Mouse (Mus musculus): ENCODE measurements around the gene Vmn1r3.
"Not testable (repeated sequence)": the region's sequence is repeated elsewhere in the genome, so short reads cannot be mapped to it uniquely, and the experiment has no call there.

The Vmn1r3 gene

DNA sequence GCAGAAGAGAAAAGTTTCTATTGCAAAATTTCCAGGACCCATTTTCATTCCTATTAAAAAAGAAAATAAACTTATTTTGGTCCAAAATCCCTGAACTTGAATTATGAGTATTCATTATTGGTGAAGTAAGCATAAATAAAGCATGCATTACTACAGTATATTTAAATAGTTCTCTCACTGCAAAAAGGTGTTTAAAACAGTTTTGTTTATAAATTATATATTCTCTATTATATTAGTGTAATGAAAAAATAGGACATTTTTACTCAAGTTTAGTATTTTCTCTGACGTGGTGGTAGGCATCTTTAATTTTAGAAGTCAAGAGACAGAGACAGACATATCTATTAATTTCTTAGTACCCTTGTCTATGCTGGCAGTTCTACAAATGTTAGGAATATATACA, at the start of gene Vmn1r3:
Vmn1r3 (minus strand) TSS at position 101 of the 400 bp plus-strand sequence.
- DNase-seq (ENCODE audit: low spot score), result not testable (repeated sequence)

DNA sequence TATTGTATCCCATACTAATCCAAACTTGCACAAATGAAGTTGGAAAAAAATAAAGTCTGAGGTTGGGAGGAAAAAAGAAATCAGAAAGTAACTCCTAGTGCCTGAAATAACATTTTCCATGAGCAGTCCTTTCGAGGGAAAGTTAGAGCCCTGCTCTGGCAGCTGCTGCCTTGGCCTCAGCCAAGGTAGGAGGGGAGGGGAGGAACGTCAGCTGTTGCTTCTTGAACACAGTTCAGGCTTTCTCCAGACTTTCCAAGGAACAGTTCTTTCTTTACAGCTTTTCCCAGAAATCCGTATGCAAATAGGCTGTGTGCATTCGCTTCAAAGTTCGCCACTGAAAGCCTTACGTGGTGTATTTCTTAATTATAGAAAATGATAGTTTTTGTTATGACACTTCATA, 46.9 kb upstream of the Vmn1r3 start:
- peak; percentile 52 for DNase-seq (ENCODE audit: low spot score)

DNA sequence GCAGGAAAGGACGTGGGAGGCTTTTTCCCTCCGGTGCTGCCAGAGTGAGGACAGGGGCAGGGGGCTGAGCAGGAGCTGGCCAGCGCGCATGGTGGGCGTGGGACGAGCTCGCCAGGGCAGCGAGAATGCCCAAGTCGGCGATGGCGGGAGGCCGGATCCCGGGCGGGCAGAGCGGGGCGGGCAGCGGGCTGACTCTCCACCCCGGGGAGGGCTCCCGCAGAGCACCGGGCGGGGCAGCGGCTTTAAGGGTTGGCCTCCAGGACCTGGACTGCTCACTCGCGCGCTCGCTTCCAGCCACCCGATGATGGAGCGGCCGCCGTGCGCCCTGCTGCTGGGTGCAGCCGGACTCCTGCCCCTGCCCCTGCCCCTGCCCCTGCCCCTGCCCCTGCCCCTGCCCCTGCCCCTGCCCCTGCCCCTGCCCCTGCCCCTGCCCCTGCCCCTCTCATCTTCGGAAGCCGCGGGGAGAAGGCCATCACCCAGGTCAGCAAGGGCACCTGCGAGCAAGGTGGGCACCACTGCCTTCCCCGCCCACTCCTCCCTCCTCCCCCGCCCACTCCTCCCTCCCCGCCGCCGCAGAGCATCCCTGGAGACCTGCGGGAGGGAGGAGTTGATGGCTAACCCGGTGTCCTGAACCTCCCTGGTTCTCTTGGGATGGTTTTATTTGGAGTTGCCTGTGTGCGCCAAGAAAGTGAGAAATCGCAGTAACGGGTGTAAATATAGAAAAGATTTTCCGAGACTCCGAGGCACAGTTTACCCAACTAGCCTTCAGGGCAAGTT, 45.9 kb upstream of the Vmn1r3 start:
- DNase-seq (ENCODE audit: low spot score), result peak; percentile 52

DNA sequence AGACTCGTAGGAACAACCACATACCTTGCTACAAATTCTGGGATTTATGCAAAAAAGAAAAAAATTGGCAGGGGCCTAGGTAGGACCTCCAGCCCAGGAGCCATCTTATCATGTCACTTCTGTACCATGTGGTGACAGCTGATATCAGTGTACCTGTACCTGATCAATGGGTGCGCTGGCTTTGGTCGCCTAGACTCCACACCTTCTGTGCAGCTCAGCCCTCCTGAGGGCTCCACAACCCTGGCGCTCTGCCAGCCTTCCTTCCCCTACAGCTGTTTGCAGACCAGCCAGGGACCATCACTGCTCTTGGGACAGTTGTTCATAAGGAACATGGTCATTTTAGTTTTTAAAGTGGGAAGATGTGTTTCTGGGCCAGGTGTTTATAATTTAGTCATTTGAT, 44.4 kb upstream of the Vmn1r3 start:
- DNase-seq (ENCODE audit: low spot score), result no peak

DNA sequence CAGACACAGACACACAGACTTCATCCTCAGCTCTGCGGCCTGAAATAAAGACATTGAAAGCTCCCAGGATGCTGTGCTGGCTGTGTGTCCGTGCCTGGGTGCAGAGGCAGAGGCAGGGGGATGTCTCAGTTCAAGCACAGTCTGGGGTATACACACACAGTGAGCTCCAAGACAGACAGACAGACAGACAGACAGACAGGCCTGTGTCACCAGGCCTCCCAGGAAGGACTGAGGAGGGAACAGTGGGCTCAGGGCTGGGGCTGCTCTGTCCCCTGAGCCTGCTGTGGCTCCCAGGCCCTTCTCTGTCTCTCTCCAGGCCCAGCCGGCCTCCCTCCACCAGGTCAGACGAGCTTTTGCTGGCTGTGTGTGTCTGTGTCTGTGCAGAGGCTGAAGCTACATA, 43.3 kb upstream of the Vmn1r3 start:
- no peak for DNase-seq (ENCODE audit: low spot score)

DNA sequence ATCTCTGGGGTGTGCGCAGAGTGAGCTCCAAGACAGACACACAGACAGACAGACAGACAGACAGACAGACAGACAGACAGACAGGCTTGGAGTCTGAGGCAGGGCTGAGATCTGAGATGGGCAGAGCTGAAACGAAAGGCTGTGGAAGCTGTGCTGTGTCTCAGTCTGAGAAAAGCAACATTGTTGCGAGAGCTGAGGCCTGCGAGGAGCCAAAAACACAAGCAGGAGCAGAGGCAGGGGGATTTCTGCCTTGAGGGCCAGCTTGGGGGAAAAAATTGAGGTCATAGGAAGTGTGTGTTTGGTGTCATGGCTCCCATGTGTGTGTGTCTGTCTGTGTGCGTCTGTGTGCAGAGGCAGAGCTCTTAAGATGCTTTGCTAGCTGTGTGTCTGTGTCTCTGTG, 42.6 kb upstream of the Vmn1r3 start:
- DNase-seq (ENCODE audit: low spot score), result no peak

DNA sequence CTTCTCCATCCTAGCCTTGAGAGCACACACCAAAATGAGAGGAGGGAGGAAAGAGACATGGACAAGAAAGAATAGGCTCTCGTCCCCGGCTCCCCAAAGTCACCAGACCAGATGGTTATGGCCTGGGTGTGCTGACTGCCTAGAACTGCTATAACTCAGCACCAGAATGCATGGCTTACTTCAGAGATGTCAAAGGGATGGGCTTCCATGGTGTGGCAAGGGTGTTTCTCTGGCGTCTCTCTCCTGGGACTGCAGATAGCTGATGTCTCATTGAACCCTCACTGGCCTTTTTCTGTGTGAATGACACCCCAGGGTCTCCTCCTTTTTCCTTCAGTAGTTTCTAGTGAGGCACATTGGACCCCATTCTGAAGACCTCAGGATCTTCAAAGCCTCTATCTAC, 41.3 kb upstream of the Vmn1r3 start:
- no peak for DNase-seq (ENCODE audit: low spot score)

DNA sequence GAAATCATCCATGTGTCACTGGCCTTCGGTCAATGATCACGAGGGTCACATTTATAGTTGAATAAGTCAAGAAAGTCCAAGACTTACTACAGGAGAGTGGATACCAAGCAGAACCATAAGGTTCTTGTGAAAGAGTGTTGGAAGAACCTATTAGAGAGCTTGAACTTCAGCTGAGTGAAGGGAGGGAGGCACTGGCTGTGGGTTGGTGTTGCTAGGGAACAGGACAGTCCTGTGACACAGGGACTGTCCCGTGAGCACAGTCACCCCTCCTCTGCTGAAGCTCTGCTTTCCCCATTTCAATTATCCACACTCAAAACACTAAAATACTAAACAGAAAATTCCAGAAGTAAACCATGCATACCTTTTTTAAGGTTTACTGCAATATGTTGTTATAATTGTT, 40.3 kb upstream of the Vmn1r3 start:
- not testable (repeated sequence) for DNase-seq (ENCODE audit: low spot score)

DNA sequence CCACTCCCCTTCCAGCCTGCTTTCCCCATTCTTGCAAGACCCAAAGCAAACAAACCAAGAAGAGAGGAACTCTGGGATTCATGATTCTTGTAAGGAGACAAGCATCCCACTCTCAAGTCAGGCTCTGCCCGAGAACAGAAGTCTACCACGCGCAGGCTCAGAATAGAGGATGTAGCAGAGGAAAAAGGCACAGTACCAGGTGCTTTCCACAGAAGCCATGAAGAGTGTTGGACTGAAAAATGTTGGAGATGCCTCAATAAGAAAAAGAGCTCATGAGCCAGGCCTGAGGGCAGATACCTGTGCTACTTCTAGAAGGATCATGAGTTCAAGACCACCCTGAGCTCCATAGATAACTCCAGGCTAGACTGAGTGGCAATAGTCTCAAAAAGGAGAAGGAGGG, 39.7 kb upstream of the Vmn1r3 start:
- DNase-seq (ENCODE audit: low spot score), result not testable (repeated sequence)

DNA sequence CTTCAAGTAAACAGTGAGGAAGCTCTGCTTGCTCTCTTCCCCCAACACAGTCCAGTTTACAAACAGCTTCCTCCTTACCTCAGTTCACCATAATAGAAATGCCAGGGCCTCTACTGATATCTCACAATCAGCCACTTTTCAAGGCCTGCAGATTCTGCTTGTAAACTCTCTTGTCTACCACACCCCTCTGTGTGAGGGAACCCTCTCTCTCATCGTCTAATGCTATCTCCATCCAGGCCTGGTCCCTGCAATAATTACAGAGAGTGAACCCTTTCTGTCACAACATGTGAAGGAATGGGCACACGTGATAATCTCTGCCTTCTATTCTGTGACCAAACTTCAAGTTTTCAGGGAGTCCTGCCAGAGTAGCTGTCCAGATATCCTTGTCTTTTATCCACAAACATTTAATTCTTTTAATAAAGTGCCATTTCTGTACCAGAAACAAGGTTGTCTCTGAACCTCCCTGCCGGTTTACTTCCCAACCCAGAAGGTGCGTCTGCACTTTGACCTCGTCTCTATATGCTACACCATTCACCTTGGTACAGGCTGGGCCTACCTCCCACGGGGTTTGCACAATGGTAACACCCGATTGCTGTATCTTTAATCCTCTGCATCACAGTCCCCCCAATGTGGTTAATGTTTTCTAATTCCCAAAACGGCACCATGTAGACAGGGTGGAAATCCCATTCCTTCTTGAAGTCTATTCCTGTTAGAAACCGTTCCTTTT, 38.5 kb upstream of the Vmn1r3 start:
- DNase-seq (ENCODE audit: low spot score), result not testable (repeated sequence)

DNA sequence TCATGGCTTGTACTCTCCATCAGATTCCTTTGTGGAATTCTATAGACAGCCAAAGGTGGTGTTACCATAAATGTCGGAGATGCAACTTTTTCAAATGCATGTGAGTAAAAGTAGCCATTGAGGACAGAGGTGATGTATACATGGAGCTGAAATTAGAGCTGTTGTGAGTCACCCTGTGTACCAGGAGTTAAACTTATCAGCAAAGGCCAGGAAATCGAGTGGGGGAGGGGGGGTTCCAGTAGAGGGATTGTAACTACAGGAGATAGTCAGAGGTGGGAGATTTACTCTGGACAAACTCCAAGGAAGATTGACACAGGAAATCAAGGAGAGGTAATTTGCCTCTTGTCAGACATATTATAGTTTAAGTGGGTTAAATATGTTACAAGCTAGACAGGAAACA, 31.2 kb upstream of the Vmn1r3 start:
- not testable (repeated sequence) for DNase-seq (ENCODE audit: low spot score)

DNA sequence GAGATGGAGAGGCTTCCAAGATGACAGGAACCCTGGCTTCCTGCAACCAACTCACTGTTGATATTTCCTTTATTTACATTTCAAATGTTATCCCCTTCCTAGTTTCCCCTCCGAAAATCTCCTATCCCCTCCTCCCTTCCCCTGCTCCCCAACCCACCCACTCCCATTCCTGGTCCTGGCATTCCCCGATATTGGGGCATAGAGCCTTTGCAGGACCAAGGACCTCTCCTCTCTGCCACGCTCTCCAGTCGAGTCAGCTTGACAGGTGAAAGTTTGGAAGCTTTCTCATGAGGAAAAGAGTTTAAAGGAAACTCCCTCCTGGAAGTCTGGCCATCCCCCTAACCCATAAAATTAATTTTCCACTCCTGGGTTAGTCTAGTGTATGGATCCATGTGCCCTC, 28.2 kb upstream of the Vmn1r3 start:
- not testable (repeated sequence) for DNase-seq (ENCODE audit: low spot score)

DNA sequence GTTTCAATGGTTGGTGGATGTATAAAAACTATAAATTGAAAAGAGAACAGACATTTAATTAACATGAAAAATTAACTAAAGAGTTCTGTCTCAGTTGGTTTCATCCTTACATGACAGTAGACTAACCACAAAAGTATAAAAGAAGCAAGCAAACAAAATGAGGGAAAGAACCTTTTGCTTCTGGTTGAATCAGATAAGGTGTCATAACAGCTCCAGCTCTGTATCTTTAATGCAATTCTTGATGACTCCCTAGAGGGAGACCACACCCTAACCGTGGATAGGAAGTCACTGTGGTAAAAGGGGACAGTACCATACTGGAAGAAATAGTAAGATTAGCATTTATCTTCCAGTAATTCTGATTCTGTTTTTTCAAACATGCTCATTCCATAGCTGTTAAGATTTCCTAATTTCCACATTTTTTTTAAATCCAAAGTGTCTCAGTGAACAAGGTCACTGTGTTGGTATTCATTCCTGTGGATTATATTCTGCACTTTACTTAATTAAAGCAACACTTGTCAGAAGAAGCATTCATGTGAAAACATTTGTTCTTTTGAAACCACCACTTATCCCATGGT, 24.6 kb upstream of the Vmn1r3 start:
- DNase-seq (ENCODE audit: low spot score), result not testable (repeated sequence)

DNA sequence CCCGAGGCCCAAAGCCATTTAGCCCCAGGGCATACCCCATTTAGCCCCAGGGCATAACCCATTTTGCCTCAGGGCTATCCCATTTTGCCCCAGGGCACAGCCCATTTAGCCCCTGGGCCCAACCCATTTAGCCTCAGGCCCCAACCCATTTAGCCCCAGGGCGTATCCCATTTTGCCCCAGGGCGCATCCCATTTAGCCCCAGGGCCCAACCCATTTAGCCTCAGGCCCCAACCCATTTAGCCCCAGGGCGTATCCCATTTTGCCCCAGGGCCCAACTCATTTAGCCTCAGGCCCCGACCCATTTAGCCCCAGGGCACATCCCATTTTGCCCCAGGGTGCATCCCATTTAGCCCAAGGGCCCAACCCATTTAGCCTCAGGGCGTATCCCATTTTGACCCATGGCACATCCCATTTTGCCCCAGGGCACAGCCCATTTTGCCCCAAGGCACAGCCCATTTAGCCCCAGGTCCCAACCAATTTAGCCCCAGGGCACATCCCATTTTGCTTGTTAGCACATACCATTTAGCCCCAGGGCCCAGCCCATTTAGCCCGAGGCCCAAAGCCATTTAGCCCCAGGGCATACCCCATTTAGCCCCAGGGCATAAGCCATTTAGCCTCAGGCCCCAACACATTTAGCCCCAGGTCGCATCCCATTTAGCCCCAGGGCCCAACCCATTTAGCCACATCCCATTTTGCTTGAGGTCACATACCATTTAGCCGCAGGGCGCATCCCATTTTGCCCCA, 8.2 kb downstream of the Vmn1r3 start:
- not testable (repeated sequence) for DNase-seq (ENCODE audit: low spot score)

DNA sequence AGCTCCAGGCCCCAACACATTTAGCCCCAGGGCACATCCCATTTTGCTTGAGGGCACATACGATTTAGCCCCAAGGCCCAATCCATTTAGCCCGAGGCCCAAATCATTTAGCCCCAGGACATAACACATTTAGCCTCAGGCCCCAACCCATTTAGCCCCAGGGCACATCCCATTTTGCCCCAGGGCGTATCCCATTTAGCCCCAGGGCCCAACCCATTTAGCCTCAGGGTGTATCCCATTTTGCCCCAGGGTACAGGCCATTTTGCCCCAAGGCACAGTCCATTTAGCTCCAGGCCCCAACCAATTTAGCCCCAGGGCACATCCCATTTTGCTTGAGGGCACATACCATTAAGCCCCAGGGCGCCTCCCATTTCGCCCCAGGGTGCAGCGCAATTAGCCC, 9.0 kb downstream of the Vmn1r3 start:
- not testable (repeated sequence) for DNase-seq (ENCODE audit: low spot score)

DNA sequence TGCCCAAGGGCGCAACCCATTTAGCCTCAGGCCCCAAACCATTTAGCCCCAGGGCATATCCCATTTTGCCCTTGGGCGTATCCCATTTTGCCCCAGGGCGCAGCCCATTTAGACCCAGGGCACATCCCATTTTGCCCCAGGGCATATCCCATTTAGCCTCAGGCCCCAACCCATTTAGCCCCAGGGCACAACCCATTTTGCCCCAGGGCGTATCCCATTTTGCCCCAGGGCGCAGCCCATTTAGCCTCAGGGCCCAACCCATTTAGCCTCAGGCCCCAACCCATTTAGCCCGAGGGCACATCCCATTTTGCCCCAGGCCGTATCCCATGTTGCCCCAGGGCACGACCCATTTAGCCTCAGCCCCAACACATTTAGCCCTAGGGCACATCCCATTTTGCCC, 9.4 kb downstream of the Vmn1r3 start:
- not testable (repeated sequence) for DNase-seq (ENCODE audit: low spot score)

DNA sequence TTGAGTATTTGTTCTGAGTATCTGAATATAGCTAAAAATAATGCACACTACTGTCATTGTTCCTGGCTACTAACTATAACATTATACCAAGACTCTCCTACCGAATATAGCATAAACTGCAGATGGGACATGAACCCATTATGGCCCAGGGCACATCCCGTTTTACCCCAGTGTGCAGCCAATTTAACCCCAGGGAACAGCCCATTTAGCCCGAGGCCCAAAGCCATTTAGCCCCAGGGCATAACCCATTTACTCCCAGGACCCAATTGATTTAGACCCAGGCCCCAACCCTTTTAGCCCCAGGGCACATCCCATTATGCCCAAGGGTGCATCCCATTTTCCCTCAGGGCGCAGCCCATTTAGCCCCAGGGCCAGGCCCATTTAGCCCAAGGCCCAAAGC, 10.6 kb downstream of the Vmn1r3 start:
- DNase-seq (ENCODE audit: low spot score), result not testable (repeated sequence)

DNA sequence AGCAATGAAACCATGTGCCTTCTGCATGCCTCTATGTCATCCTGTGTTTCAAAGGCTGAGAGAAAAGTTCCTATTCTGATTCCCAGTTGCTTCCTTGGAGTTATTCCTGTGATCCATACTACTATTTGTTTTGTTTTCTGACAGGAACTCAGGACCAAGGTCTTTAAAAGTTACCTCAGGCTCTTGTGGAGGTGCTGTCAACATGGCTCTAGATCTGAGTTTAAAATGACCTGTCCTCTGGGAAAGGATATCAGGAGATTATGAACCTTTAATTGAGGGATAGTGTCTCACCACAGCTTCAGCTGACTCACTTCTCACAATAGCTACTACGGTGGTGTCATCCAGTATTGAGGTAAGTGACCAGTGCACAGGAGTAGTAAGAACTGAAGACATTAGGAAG, 18.1 kb downstream of the Vmn1r3 start, which contains the start of gene Vmn1r2:
Vmn1r2 (plus strand) TSS at position 301 of the 400 bp plus-strand sequence.
- DNase-seq (ENCODE audit: low spot score), result not testable (repeated sequence)

DNA sequence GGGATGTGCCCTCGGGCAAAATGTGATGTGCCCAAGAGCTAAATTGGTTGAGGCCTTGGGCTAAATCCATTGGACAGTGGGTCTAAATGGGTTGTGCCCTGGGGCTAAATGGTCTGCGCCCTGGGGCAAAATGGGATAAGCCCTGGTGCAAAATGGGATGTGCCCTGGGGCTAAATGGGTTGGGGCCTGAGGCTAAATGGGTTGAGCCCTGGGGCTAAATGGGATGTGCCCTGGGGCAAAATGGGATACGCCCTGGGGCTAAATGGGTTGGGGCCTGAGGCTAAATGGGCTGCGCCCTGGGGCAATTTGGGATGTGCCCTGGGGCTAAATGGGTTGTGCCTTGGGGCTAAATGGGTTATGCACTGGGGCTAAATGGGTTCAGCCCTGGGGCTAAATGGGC, 20.1 kb downstream of the Vmn1r3 start:
- DNase-seq (ENCODE audit: low spot score), result no peak

DNA sequence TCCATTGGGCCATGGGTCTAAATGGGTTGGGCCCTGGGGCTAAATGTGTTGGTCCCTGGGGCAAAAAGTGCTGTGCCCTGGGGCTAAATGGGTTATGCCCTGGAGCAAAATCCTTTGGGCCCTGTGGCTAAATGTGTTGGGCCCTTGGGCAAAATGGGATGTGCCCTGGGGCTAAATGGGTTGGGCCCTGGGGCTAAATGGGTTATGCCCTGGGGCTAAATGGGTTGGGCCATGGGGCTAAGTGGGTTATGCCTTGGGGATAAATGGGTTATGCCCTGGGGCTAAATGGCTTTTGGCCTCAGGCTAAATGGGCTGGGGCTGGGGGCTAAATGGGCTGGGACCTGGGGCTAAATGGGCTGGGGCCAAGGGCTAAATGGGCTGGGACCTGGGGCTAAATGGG, 20.7 kb downstream of the Vmn1r3 start:
- DNase-seq (ENCODE audit: low spot score), result not testable (repeated sequence)

DNA sequence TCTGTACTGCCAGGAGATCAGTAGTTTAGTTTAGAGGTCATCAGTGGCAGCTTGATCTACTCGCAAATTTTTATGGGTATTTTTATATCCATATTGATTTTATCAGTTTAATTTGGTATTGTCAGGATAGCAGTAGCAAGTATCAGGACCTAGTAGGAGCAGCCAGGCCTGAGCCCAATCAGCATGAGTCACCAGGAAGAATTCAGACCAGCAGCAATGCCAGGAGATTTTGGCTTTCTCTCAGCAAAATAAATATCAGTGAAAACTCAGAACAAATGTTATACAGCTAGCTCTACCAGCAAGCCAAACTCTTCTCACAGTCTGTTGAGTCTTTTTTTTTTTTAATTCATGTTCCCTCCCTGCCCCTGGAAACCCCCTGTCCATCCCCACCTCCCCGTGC, 31.8 kb downstream of the Vmn1r3 start:
- DNase-seq (ENCODE audit: low spot score), result not testable (repeated sequence)

DNA sequence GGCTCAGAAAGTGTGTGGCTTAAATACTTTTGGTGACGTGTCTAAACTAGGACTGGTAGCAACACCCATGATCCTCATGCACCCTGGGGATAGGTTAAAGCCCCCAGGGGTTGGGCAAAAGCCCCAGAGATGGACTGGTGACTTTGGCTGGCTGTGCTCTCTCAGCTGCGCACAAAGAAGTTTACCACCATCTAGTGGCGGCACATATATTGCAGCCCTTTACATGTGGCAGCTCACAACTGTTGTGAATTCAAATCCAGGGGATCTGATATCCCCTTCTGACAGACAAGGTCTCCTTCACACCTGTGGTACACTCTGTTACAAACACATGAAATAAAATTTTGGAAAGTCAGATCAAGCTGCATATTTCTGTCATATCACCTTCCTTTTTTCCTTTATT, 37.2 kb downstream of the Vmn1r3 start:
- not testable (repeated sequence) for DNase-seq (ENCODE audit: low spot score)

Data from ovary, adult 18-20 months (tissue).